Mouse (Mus musculus): ENCODE data around the gene Nav3.
"Not testable (repeated sequence)": the region's sequence is repeated elsewhere in the genome, so short reads cannot be mapped to it uniquely, and the experiment has no call there.

Nav3 gene

DNA sequence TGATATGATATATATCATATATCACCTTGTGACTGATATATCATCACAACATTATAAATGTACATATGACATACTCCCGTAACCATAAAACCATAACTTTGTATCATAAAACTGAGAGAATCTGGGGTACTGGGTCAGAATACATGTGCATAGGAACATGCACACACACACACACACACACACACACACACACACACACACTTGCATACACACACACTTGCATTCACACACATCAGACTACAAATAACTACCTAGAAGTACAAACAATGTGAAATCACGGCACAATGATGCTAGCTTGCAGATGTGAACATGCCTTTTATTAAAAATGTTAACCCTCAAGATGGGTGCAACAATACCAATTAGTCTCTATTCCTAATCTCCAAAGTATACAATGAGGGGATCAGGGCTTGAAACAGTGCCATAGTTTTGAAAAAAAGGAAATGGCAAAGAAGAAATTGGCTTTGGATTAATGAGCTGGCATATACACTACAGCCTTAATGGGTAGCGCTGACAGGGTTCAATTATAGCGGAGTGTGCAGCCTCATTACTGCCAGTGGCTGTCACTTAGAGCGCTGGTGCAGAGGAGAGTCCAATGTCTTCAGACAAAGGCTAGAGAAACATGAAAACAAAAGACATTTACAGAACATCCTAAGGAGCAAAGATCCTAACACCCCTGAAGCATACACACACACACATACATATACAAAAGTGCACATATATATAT is 72.3 kb downstream of the Nav3 start:
- not testable (repeated sequence) for DNase-seq (ENCODE audit: low spot score)

DNA sequence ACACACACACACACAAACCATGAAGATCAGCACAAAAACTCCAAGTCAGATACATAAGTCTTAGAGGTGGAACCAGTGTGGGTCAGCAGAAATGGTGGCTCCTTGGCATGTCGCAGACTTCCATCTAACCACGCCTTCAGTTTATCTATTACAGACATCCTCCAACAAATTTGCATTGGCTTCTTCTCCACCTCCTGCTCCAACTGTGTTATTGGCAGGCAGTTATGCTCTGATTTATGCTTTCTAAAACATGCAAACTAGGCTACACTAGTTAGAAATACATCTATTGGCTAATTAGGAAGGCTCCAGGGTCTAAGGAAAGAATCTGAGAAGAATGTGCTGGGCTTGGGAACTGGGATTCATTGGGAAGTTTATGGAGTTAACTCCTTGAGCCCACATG is 75.2 kb downstream of the Nav3 start:
- no peak for DNase-seq (ENCODE audit: low spot score)

DNA sequence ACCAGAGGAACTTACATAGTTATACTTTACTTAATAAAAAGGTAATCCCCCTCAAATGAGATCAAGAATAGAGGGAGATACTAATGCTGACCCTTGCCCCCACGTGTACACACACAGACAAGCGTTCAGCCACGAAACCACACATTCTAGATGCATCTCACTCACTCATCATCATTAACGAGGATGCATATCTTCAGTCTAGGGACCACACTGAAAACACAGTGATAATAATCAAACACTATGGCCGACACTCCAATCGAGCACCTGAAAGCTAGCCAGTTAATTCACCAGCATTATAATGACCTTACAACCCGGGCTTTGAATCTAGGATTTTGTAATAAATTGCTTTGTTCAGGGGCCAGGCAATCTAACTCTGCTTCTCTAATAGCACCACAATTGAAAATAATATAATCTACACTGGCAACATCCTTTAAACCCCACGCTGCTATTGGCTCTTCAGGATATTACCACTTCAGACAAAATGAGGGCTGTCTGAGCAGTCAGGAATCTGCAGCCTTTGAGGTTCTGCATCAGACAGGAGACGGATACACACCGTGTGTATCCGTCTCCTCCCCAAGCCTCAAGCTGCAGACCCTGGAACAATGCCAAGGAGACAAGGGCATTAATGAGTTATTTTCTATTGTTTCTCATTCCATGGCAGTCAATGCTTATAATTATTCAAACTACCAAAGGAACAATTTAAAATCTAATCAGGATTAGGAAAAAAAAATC is 83.1 kb downstream of the Nav3 start:
- no peak for DNase-seq (ENCODE audit: low spot score)

DNA sequence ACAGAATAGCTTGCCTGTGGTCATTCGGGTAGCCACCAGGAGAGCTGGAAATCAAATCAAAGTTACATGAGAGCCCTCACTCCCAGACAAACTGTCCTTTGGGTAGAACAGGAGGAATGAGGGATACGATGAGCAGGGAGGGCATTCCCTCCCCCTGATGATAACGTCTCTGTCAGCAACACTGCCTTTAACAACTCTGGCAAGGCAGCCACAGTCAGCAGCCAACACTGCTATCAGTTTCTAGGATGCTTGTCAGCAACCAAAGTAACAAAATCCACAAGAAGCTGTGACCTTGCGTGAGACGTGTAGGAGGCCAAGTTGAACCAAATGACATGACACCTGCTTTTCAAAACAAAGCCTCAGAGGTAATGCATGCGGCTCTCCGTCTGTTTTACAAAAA is 103.9 kb downstream of the Nav3 start:
- no peak for DNase-seq (ENCODE audit: low spot score)

DNA sequence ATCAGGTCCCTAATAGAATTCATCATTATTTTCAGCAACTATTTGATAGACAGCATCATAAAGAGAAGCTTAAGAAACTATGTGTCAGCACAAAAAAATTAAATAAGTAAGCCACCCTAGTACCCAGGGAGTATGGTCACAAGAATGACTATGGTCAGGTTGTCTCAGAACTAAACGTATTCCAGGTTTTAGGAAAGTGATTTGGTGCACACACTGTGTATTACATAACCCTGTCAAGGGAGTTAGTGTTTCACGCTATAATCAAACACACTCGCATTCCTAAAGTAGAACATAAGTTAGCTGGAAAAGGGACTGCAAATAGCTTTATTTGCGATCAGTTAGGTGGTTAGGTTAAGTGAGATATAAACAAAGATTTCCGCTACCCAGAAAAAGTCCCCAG is 126.0 kb downstream of the Nav3 start:
- no peak for DNase-seq (ENCODE audit: low spot score)

DNA sequence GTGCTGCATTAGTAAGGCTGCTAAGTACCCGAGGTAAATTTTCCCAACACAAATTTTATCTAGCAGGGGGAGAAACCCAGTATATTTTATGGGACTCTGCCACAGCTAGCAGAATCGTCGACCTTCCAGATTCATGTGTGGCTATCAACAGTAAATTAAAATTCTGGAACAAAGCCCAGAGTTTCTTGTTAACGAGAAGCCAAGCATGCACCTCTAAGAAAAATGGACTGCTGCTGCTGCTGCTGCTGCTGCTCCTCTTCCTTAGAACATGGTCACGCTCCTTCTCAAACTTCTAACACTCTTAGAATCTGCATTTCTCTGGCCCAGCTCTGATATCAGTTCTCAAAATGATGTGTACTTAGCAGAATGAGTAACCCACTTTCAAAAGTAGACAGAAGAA is 126.4 kb downstream of the Nav3 start:
- DNase-seq (ENCODE audit: low spot score) = no peak

DNA sequence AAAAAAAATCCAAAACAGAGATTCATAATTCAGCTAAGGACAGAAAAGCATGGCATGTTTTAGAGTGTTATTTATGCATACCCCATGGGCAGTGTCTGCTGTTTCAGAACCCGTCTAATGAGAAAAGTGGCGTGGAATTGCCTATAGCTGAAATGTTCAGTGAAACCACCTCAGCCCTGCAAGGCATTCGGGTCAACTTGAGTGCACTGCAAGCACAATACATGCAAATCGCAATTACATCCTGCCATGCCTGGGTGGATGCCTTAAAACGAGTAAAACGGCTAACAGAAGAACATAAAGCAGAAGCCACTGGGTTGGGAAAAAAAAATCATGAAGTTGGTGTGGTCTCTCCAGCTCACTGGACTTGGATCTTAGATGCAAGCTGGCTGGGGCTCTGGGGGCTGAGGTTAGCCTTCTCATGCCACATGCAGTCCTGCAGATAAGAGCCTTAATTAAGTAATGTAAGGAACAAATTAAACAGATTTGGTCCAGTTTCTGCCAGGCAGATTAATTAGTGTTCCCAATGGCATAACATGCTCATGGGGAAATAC is 133.8 kb downstream of the Nav3 start:
- no peak for DNase-seq (ENCODE audit: low spot score)

DNA sequence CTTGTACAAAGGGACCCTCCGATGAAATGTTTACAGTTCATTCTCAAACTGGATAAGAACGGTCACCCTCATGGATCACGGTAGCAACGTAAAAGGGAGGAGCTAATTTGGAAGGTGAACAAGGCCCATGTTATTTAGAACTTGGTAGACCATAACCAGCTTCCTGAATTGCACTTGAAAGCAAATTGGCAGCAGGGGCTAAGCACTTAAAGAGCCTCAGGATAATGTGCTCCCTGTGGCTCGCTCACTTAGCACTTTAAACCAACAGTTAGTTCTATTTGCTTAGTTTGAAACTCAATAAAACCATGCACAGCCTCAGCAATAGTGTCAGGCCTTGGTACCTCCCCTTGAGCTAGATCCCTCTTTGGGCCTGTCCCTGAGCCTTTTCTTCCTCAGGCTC is 138.7 kb downstream of the Nav3 start:
- DNase-seq (ENCODE audit: low spot score) = no peak

DNA sequence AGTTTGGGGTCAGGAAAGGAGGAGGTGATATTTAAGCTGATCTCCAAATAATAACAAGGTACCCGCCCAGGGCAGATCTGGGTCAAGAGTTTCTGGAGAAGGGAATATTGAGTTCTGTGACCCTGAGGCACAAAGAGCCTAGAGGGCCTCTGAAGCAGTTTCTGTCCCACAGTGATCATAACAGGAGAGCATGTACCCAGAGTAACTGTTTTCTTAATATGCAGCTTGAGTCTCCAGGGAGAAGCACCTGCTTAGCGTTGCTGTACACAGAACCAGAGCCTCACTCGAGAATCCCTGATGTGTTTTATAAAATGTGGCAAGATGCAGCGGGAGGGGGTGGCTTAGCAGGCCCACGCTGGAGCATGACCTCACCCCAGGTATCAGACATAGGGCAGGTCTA is 141.5 kb downstream of the Nav3 start:
- DNase-seq (ENCODE audit: low spot score) = no peak

DNA sequence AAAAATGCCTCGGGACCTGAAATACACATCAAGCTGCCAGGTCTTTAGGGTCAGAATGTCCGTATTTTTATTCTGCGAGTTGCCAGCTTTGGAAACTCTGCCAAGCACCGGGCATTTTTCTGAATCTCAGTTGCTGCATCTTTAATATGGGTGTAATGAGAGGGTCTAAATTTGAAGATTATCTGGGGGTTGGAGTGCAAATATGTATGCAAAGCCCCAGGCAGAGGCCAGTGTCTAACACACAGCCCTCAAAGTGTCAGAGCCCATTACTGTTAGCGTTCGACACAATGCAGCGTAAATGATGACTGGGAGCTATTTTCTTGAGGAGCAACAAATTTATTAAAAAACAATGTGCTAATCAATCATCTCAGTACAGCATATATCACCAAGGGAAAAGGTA is 142.0 kb downstream of the Nav3 start:
- DNase-seq (ENCODE audit: low spot score) = no peak

DNA sequence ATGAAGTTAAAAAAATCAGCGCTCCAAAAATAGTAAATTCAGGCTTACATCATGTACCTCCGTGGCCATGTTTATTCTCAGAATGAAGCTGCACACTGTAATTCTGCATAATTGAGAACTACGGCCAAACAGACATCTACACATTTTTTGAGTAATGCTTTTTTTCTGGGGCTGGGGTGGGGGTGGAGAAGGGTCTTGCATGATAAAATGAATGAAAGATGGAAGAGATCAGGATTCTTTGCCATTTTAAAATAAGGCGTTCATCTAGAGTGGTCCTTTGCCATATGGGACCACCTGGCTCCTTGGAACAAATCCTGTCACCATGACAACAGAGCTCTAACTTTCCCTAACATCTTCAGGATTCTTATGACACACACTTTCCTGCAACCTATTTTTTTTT is 146.5 kb downstream of the Nav3 start:
- no peak for DNase-seq (ENCODE audit: low spot score)

DNA sequence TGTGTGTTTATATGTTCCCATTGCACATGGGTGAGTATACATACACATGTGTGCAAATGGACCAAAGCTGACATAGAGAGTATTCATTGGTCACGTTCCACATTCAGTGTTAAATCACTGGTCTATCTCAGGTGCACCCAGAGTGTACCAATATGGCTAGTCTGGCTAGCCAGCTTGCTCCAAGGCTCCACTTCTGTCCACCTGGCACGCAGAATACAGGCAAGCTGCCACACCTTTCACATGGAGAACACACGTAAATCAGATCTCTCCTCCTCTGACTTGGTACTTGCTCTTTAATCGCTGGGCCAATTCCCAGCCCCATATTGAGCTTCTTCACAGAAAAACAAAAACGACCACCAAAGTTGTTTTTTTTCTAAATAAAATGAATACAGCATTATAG is 150.4 kb downstream of the Nav3 start:
- no peak for DNase-seq (ENCODE audit: low spot score)

DNA sequence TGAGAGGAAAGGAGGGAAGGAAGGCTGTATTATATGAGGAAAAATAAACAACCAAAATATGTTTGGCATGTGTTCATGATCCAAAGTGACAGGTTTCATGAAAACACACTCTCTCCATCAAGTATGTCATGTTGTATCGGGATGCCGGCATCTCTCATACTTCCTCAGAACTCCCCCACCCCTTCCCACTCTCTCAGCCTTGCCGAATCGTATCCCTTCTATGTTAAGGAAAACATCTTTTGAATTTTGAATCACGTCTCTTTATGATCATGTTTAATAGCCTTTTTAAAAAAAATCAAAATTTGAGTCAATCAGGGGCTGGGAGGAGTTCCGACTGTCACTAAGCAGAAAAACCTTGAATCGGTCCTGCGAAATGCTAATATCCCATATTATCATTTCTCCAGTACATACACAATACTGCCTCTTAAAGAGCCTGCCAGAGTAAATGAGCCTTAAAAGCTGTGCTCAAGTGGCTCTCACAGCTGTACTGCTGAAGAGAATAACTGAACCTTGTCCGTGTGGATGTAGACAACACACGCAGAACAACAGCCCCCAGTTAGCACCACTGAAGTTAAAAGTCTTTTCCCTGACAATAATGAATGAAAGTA is 165.9 kb downstream of the Nav3 start:
- DNase-seq (ENCODE audit: low spot score) = no peak

DNA sequence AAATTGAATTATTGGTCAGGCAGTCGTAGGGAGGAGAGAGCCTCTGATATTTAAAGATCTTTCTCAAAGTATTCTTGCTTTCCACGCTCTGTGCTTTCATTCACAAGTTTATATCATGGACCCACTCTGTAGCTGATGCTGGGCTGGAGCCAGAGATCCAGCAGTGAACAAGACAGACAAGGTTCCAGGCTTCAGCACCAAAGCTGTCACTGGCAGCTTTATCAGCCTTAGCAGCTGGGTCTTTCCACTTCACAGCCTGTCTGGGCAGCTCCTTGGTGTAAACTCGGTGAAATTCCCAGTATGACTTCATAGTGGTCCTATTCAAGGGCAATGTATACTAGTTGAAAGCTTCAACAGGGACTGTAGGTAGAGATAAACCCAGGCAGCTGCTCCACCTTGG is 172.1 kb downstream of the Nav3 start:
- no peak for DNase-seq (ENCODE audit: low spot score)

DNA sequence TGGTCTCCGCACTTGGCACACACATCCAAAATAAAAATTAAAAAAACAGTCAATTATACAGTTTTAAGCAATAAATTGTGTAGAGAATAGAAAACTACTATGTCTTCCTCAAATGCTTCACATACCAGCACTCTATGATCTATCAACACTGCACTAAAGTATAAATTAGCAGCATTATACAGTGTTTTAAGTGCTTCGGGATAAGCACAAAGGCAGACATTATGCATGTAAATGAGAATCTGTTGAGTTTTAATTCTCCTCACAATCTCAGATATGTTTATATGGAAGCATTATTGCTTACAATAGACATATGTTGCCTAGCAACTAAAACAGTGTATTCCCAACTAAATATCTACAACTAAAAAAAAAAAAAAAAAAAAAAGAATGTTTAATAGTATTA is 183.2 kb downstream of the Nav3 start:
- no peak for DNase-seq (ENCODE audit: low spot score)

DNA sequence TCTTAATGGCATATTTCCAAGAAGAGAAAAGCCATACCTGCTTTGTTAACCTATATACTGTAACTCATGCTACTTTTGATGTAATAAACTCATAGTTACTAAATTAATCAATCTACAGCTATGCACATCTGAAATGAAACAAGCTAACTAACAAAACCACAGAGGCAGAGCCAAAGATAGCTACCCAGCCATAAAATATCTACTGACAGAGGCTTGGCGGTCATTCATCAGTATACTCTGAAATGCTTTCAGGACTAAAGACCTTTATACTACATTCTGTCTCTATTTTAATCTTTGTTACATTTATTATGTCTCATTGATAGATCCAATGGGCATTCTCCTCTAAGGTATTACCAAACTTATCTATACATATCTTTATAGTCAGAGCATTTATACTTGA is 185.4 kb downstream of the Nav3 start:
- DNase-seq (ENCODE audit: low spot score) = no peak

DNA sequence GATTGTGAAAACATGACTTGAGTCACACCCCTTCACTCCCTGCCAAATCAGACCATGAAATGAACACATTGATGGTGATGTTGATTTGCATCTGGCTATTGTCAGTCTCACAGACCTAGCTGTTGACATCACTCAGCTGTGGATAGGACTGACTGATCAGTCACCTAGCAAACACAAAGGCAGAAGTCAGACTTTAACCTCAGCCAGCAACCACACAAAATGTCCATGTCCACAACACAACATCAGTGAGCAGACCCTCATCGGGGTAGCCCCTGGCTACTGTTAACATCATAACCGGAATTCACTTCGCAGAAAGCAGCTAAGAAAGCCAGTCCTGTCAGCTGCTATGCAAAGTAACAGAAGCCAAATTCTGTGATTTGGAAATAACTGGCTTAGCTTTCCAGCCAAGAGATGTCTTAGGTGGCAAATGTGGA is 213.9 kb downstream of the Nav3 start:
- no peak for DNase-seq (ENCODE audit: low spot score)

DNA sequence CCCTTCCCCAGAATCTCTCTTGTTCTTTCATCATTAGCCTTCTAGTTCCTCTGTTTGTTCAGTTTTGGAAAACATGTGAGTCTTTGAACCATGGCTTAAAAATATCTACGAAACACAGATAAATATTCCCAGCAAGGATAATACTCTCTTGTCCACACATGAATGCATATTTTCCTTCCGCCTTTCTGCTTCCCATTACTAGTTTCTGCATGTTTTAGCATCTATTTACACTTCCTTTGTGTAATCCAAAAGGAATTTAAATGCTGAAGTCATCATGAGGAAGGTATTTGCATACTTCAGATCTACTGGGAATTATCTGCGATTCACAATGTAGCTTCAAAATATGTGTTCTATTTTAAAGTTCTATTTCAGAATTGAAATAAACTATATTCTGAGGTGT is 215.3 kb downstream of the Nav3 start:
- no peak for DNase-seq (ENCODE audit: low spot score)

DNA sequence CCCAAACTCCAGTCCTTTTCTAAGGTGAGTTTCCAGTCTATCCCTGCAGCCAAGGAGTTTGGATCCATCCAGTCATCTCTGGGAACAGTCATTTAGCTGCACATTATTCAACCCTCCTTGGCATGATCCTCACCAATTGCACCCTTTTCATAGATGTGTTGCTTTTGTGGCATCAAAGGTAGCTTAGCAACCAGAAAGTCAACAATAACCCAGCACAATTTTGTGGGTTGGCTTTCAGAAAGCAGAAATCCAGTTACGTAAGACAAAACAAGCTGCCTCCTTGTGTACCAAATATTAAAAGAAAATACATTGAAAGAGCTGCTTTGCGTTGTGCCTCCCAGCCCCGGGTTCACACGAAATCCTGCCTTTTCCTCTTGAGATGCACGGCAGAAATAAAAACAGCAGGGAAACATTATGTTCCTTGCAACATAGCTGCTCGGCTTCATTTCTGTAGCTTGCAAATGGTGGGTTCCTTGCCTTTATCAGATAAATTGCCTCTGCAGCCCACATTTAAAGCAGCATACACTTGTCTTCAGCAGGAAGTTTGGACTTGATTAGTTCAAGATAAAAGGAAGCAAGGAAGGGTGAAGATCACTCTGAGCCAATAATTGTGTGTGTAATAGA is 222.6 kb downstream of the Nav3 start:
- no peak for DNase-seq (ENCODE audit: low spot score)

DNA sequence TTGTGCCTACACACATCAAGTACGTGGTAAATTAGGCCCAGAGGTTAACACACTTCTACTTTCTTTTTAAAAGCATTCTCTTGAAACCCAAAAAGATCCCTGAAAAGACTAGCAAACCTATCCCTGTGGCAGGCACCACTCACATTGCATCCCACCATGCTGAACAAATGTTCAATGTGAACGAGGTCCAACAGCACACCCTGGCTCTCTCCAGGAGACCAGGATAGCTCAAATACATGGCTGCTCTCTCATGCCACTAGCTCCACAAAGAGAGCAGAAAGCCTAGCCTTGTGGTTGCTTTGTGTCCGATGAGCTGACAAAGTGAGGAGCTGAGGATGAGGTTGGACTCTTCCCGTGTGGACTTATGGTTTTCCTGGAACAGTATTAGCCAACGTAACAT is 249.6 kb downstream of the Nav3 start:
- DNase-seq (ENCODE audit: low spot score) = no peak

DNA sequence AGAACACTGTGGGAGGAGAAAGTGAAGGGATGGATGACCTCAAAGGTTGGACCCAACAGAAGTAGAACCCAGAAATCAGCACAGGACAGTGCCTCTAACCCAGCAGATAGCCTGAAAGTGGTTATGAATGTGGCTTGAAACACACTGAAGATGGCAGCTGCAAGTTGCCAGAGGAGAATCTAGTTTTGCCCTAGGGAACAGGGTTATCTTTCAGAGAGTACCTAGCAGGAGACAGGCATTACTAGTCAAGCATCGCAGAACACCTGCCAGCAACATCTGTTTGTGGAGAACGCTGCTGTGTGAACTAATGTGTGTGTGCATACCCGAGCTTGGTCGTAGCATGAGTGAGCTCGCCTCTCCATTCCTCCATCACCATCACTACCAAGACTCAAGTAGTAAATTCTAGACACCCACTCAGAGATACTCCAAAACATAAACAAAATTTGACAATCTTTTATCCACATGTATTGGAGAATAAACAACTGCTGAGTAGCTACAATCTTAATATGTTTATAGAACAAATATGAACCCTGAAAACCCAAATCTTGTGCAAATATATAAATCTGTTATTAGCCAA is 251.8 kb downstream of the Nav3 start:
- no peak for DNase-seq (ENCODE audit: low spot score)

DNA sequence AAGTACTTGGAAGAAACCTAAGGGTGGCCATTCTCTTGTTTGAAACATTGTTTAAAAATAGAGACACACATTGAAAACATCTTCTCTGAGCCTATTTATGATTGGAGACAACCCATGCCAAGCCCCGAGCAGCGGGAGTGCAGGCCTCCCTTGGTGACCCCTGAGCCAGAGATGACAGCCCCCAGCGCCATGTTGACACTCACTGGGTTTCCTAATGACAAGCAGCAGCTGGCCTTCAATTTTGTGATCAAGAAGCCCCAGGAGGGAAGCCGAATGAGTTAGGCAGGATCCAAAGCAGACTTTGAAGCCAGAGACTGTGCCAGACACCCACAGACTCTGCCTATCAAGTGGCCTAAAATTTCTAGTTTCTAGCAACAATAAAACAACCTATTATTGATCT is 263.1 kb downstream of the Nav3 start:
- DNase-seq (ENCODE audit: low spot score) = no peak

Measured in spleen, adult 12 weeks (tissue).